Mouse (Mus musculus) CH12.LX (cell line): Measurements from ENCODE around the gene Gpx8. TPM values are rescaled to one million over a fixed set of nuclear protein-coding genes. Genes with fewer than 3 reads are reported as not detected.

Source experiments
- DNase-seq: peaks from one replicate; pipeline ENCODE4 v3.0.0-alpha.2; 2013; ENCODE audit errors: extremely low read depth
- H3K27ac ChIP-seq: 2 replicates; pipeline ENCODE4 v1.5.1; 2012; ENCODE audit warnings: low read depth, mild to moderate bottlenecking, control low read depth, moderate library complexity; ENCODE audit not compliant: insufficient read depth
- H3K27me3 ChIP-seq: replicated peaks from 2 replicates; pipeline ENCODE3; 2012; ENCODE audit warnings: inconsistent platforms
- H3K36me3 ChIP-seq, 2 experiments: replicated peaks in 1 of 2; 2 replicates each; pipeline versions ENCODE3 to v1.6.1; 2012; ENCODE audit warnings: inconsistent platforms in 1 of 2, low read length in 1 of 2, mild to moderate bottlenecking in 1 of 2, mixed read lengths in 1 of 2, moderate library complexity in 1 of 2; ENCODE audit not compliant: control insufficient read depth in 1 of 2, insufficient read depth in 1 of 2
- H3K4me1 ChIP-seq, 2 experiments: 2 replicates each; pipeline ENCODE4 v1.6.1; 2012; ENCODE audit warnings: inconsistent platforms in 1 of 2, moderate library complexity in 1 of 2; ENCODE audit not compliant: insufficient read depth in 2 of 2, control insufficient read depth in 1 of 2
- H3K4me2 ChIP-seq: 2 replicates; pipeline ENCODE4 v1.6.1; 2012; ENCODE audit warnings: low read depth, mild to moderate bottlenecking, control low read depth; ENCODE audit not compliant: poor library complexity, insufficient read depth, severe bottlenecking
- H3K4me3 ChIP-seq, 3 experiments: fragments of 150-350 bp in 1 of 3; sonication (generic) in 1 of 3; replicated peaks in 1 of 3; 2 replicates each; pipeline versions ENCODE3 to v1.5.1; 2011 to 2012; ENCODE audit warnings: low read depth in 2 of 3, low read length in 2 of 3, mild to moderate bottlenecking in 2 of 3, moderate library complexity in 2 of 3, control low read depth in 1 of 3, improper control_type of control experiment in 1 of 3, inconsistent platforms in 1 of 3, mixed read lengths in 1 of 3; ENCODE audit not compliant: poor library complexity in 1 of 3
- H3K79me2 ChIP-seq: replicated peaks from 2 replicates; pipeline ENCODE4 v1.6.1; 2012; ENCODE audit warnings: mild to moderate bottlenecking, moderate library complexity; ENCODE audit not compliant: control insufficient read depth, poor library complexity, insufficient read depth, severe bottlenecking; ENCODE audit errors: extremely low read depth
- H3K9ac ChIP-seq: 2 replicates; pipeline ENCODE4 v1.6.1; 2012; ENCODE audit warnings: low read depth, mild to moderate bottlenecking, control low read depth, moderate library complexity; ENCODE audit not compliant: insufficient read depth
- H3K9me3 ChIP-seq: replicated peaks from 2 replicates; pipeline ENCODE3; 2012; ENCODE audit warnings: low read length, inconsistent platforms, mixed read lengths
- BHLHE40 ChIP-seq: IDR thresholded peaks from 2 replicates; pipeline ENCODE4 v1.6.1; 2011; ENCODE audit warnings: mild to moderate bottlenecking, low read depth, low read length, improper control_type of control experiment
- CHD1 ChIP-seq: IDR thresholded peaks from 2 replicates; pipeline ENCODE4 v1.6.1; 2012; ENCODE audit warnings: low read depth, low read length, improper control_type of control experiment, inconsistent platforms
- CHD2 ChIP-seq: IDR thresholded peaks from 2 replicates; pipeline ENCODE4 v1.6.1; 2011; ENCODE audit warnings: low read length, improper control_type of control experiment
- CTCF ChIP-seq, 2 experiments: IDR thresholded peaks in 1 of 2; conservative IDR thresholded peaks in 1 of 2; 2 replicates each; pipeline ENCODE4 v1.5.1; 2011 to 2012; ENCODE audit warnings: low read depth in 2 of 2, low read length in 2 of 2, improper control_type of control experiment in 1 of 2, inconsistent platforms in 1 of 2, mild to moderate bottlenecking in 1 of 2, moderate library complexity in 1 of 2
- E2F4 ChIP-seq: IDR thresholded peaks from 2 replicates; pipeline ENCODE4 v1.6.1; 2011; ENCODE audit warnings: low read depth, low read length, improper control_type of control experiment; ENCODE audit not compliant: insufficient replicate concordance
- EP300 ChIP-seq: IDR thresholded peaks from 2 replicates; pipeline ENCODE4 v1.6.1; 2011; ENCODE audit warnings: low read length, improper control_type of control experiment
- ETS1 ChIP-seq: conservative IDR thresholded peaks from 2 replicates; pipeline ENCODE4 v1.6.1; 2012; ENCODE audit warnings: low read depth, mild to moderate bottlenecking, inconsistent platforms, low read length, improper control_type of control experiment, moderate library complexity
- GABPA ChIP-seq: IDR thresholded peaks from 2 replicates; pipeline ENCODE4 v1.6.1; 2012; ENCODE audit warnings: low read depth, low read length, improper control_type of control experiment, inconsistent platforms; ENCODE audit not compliant: insufficient replicate concordance
- HCFC1 ChIP-seq: IDR thresholded peaks from 2 replicates; pipeline ENCODE4 v1.6.1; 2012; ENCODE audit warnings: low read depth, mild to moderate bottlenecking, inconsistent platforms, low read length, improper control_type of control experiment
- IRF4 ChIP-seq: IDR thresholded peaks from 2 replicates; pipeline ENCODE4 v1.6.1; 2014; ENCODE audit warnings: low read depth, mild to moderate bottlenecking, inconsistent platforms, low read length, improper control_type of control experiment
- JUN ChIP-seq: IDR thresholded peaks from 2 replicates; pipeline ENCODE4 v1.6.1; 2011; ENCODE audit warnings: low read depth, mild to moderate bottlenecking, low read length, improper control_type of control experiment, moderate library complexity; ENCODE audit not compliant: insufficient read depth
- JUND ChIP-seq: conservative IDR thresholded peaks from 2 replicates; pipeline ENCODE4 v1.6.1; 2011; ENCODE audit warnings: low read depth, low read length, improper control_type of control experiment
- MAX ChIP-seq: IDR thresholded peaks from 2 replicates; pipeline ENCODE4 v1.6.1; 2011; ENCODE audit warnings: low read length, improper control_type of control experiment
- MAZ ChIP-seq: IDR thresholded peaks from 2 replicates; pipeline ENCODE4 v1.6.1; 2012; ENCODE audit warnings: low read depth, mild to moderate bottlenecking, inconsistent platforms, low read length, improper control_type of control experiment, moderate library complexity
- MEF2A ChIP-seq: IDR thresholded peaks from 2 replicates; pipeline ENCODE4 v1.6.1; 2014; ENCODE audit warnings: low read depth, mild to moderate bottlenecking, inconsistent platforms, low read length, improper control_type of control experiment, borderline replicate concordance
- MYC ChIP-seq: IDR thresholded peaks from 2 replicates; pipeline ENCODE4 v1.6.1; 2011; ENCODE audit warnings: low read depth, mild to moderate bottlenecking, improper control_type of control experiment, low read length
- PAX5 ChIP-seq: IDR thresholded peaks from 2 replicates; pipeline ENCODE4 v1.6.1; 2012; ENCODE audit warnings: low read length, inconsistent platforms, mixed read lengths
- POLR2A ChIP-seq: IDR thresholded peaks from 2 replicates; pipeline ENCODE4 v1.6.1; 2011; ENCODE audit warnings: low read depth, mild to moderate bottlenecking, improper control_type of control experiment, low read length
- POLR2AphosphoS2 ChIP-seq: IDR thresholded peaks from 2 replicates; pipeline ENCODE4 v1.6.1; 2011; ENCODE audit warnings: low read depth, low read length, improper control_type of control experiment
- RAD21 ChIP-seq: IDR thresholded peaks from 2 replicates; pipeline ENCODE4 v1.6.1; 2011; ENCODE audit warnings: low read depth, mild to moderate bottlenecking, low read length, improper control_type of control experiment, moderate library complexity
- SIN3A ChIP-seq: IDR thresholded peaks from 2 replicates; pipeline ENCODE4 v1.6.1; 2012; ENCODE audit warnings: low read length, improper control_type of control experiment, inconsistent platforms
- SMC3 ChIP-seq: IDR thresholded peaks from 2 replicates; pipeline ENCODE4 v1.6.1; 2011; ENCODE audit warnings: low read depth, low read length, improper control_type of control experiment
- TBP ChIP-seq: conservative IDR thresholded peaks from 2 replicates; pipeline ENCODE4 v1.6.1; 2011; ENCODE audit warnings: low read depth, low read length, improper control_type of control experiment
- TCF12 ChIP-seq: IDR thresholded peaks from 2 replicates; pipeline ENCODE4 v1.6.1; 2014; ENCODE audit warnings: low read depth, mild to moderate bottlenecking, inconsistent platforms, low read length, improper control_type of control experiment
- UBTF ChIP-seq: IDR thresholded peaks from 2 replicates; pipeline ENCODE4 v1.6.1; 2012; ENCODE audit warnings: low read depth, mild to moderate bottlenecking, inconsistent platforms, low read length, improper control_type of control experiment, moderate library complexity
- USF2 ChIP-seq: conservative IDR thresholded peaks from 2 replicates; pipeline ENCODE4 v1.6.1; 2011; ENCODE audit warnings: low read depth, low read length, improper control_type of control experiment
- ZC3H11A ChIP-seq: IDR thresholded peaks from 2 replicates; pipeline ENCODE4 v1.6.1; 2012; ENCODE audit warnings: low read depth, mild to moderate bottlenecking, inconsistent platforms, low read length, improper control_type of control experiment
- ZMIZ1 ChIP-seq: IDR thresholded peaks from 2 replicates; pipeline ENCODE4 v1.6.1; 2012; ENCODE audit warnings: low read depth, mild to moderate bottlenecking, inconsistent platforms, low read length, improper control_type of control experiment
- ZNF384 ChIP-seq: IDR thresholded peaks from 2 replicates; pipeline ENCODE4 v1.6.1; 2012; ENCODE audit warnings: low read depth, low read length, improper control_type of control experiment, inconsistent platforms
- dilution Hi-C: fragments of 300-500 bp; cut with MboI; formaldehyde crosslinking; loops from 2 replicates; pipeline ENCODE4 v1.14.3; 2020; ENCODE audit warnings: low sequenced_read_pairs; ENCODE audit not compliant: extremely low pct_unique_long_range_greater_than_20kb, extremely low pct_ligation_motif_present
- in situ Hi-C: fragments of 300-500 bp; cut with MboI; formaldehyde crosslinking; loops from 3 replicates; pipeline ENCODE4 v1.14.3; 2019; ENCODE audit warnings: low sequenced_read_pairs, low pct_ligation_motif_present, low pct_unique_long_range_greater_than_20kb, mixed read lengths
- polyA plus RNA-seq: library from polyadenylated mRNA; unstranded; fragments of >175 nt; gene quantifications from 2 replicates; pipeline ENCODE4 v1.2.1, GENCODE M21; 2012; ENCODE audit warnings: low read depth; ENCODE audit not compliant: insufficient read length
- total RNA-seq, 2 experiments: library from RNA; depleted of rRNA; stranded (reverse); fragments of 300-350 nt in 1 of 2; fragments of >200 nt in 1 of 2; gene quantifications; 2 replicates each; pipeline ENCODE4 v1.2.3; 2012 to 2014

Gene Gpx8
- total and polyA plus RNA-seq, 3 experiments, result not detected

GRCm38 (mm10) chr13:113035852-113036251 is 10.4 kb downstream of the Gpx8 start:
- H3K9me3 ChIP-seq, result no peaks in the 10 kb centered on the region
- no peak overlapping the region for H3K4me3 ChIP-seq
- no peaks in the 10 kb centered on the region for H3K36me3 ChIP-seq
- peak overlapping the region; percentile 26; the same call in 1 of the 2 replicates for H3K9ac ChIP-seq
- DNase-seq, result peak; percentile 92
- peaks cover 19% of the 10 kb centered on the region for H3K27me3 ChIP-seq
- in situ Hi-C loops, result loop anchor here (10.0 to 25.0 kb wide), 2 partner anchors 361 to 749 kb away; partner anchors contain the start of gene Ankrd55
- H3K79me2 ChIP-seq, result no peaks in the 10 kb centered on the region
- TF ChIP-seq MAX, result 0 out of 2 replicates have a peak, but pooled peaks have one; percentile 50
- TF ChIP-seq JUND, result 0 out of 2 replicates have a peak, but pooled peaks have one; percentile 29
- TF ChIP-seq PAX5, result no peak
- peak; percentile 55 to 97 for TF ChIP-seq CTCF (conservative IDR thresholded peaks at IDR 0.05 in 1 of 2, IDR thresholded peaks at IDR 0.05 in 1 of 2; ENCODE audit: low read depth in 2 of 2, low read length in 2 of 2)
- peak; percentile 96 for TF ChIP-seq SMC3
- TF ChIP-seq SIN3A, result peak; percentile 88
- 0 out of 2 replicates have a peak, but pooled peaks have one; percentile 27 for TF ChIP-seq ZNF384
- 0 out of 2 replicates have a peak, but pooled peaks have one; percentile 35 for TF ChIP-seq MEF2A
- TF ChIP-seq TBP, result no peak
- TF ChIP-seq POLR2A, result no peak
- TF ChIP-seq MYC, result 0 out of 2 replicates have a peak, but pooled peaks have one; percentile 22
- 0 out of 2 replicates have a peak, but pooled peaks have one; percentile 13 for TF ChIP-seq BHLHE40
- TF ChIP-seq IRF4, result peak; percentile 72
- no peak for TF ChIP-seq HCFC1
- no peak for TF ChIP-seq CHD2
- peak; percentile 100 for TF ChIP-seq RAD21
- 0 out of 2 replicates have a peak, but pooled peaks have one; percentile 33 for TF ChIP-seq E2F4
- TF ChIP-seq ZC3H11A, result peak; percentile 82
- peaks cover 5 to 9% of the 10 kb centered on the region in 2 experiments; a peak in 1 of 4 replicates for H3K4me1 ChIP-seq
- peak overlapping the region; percentile 93 for H3K4me2 ChIP-seq
- dilution Hi-C loops, result no loop called here
- H3K27ac ChIP-seq, result no peak overlapping the region

GRCm38 (mm10) chr13:113034950-113035421 is 11.2 kb downstream of the Gpx8 start, which contains the start of gene Cdc20b:
Gene Cdc20b (plus strand): TSS chr13:113035111.
- peak within 1 kb of the TSS; percentile 41 to 61 (median 49) for H3K4me3 ChIP-seq
- peaks cover 5 to 9% of the 10 kb centered on the region in 2 experiments; a peak in 1 of 4 replicates for H3K4me1 ChIP-seq
- H3K4me2 ChIP-seq, result peak within 1 kb of the TSS; percentile 93
- in situ Hi-C loops, result loop anchor here (5.0 to 25.0 kb wide), 3 partner anchors 48 to 748 kb away; partner anchors contain the start of genes Ankrd55 and Ccno
- DNase-seq, result no peak
- H3K27ac ChIP-seq, result no peak within 1 kb of the TSS
- peaks cover 19% of the 10 kb centered on the region for H3K27me3 ChIP-seq
- H3K9ac ChIP-seq, result peak within 1 kb of the TSS; percentile 26
- dilution Hi-C loops, result no loop called here
- H3K36me3 ChIP-seq, result no peaks in the 10 kb centered on the region
- no peaks in the 10 kb centered on the region for H3K9me3 ChIP-seq
- H3K79me2 ChIP-seq, result no peaks in the 10 kb centered on the region
- TF ChIP-seq ETS1 (0 out of 2 replicates have a peak, but pooled peaks have one; percentile 23), IRF4 (0 out of 2 replicates have a peak, but pooled peaks have one; percentile 8), JUND (no peak), GABPA (no peak), ZMIZ1 (no peak), PAX5 (no peak), TCF12 (no peak), ZC3H11A (no peak), JUN (no peak), UBTF (peak; percentile 24; the same call in 1 of the 2 replicates), HCFC1 (no peak), MAX (no peak), MAZ (no peak), CHD1 (no peak), EP300 (no peak), E2F4 (0 out of 2 replicates have a peak, but pooled peaks have one; percentile 25), BHLHE40 (0 out of 2 replicates have a peak, but pooled peaks have one; percentile 13), USF2 (no peak), POLR2AphosphoS2 (no peak), CTCF (conservative IDR thresholded peaks at IDR 0.05 in 1 of 2, IDR thresholded peaks at IDR 0.05 in 1 of 2; ENCODE audit: low read depth in 2 of 2, low read length in 2 of 2) (peak in 1 of 2 experiments; percentile 22; a peak in 2 of 4 replicates), MEF2A (0 out of 2 replicates have a peak, but pooled peaks have one; percentile 19), SIN3A (no peak), SMC3 (peak; percentile 6; the same call in 1 of the 2 replicates)
